Mouse (Mus musculus) kidney, embryonic 16.5 days (tissue): ENCODE measurements around the gene Mical3. TPM values are rescaled to one million over a fixed set of nuclear protein-coding genes. Genes with fewer than 3 reads are reported as not detected.

Source experiments
- ATAC-seq: fragments of 200-750 bp; cut with Nextera tagmentation; 2 replicates; pipeline ENCODE4 v1.8.0; 2017; ENCODE audit warnings: moderate TSS enrichment; ENCODE audit not compliant: low FRiP score, low TSS enrichment
- H3K27ac ChIP-seq: fragments of 300-500 bp; sonication (generic); 2 replicates; pipeline ENCODE4 v1.5.1; 2014; ENCODE audit warnings: low read length
- H3K27me3 ChIP-seq: fragments of 300-500 bp; sonication (generic); 2 replicates; pipeline ENCODE4 v1.6.1; 2014; ENCODE audit warnings: low read length, control low read depth, mixed read lengths; ENCODE audit not compliant: insufficient read depth
- H3K36me3 ChIP-seq: fragments of 300-500 bp; sonication (generic); 2 replicates; pipeline ENCODE4 v1.6.1; 2014; ENCODE audit warnings: low read length, control low read depth, mixed read lengths; ENCODE audit not compliant: insufficient read depth
- H3K4me1 ChIP-seq: fragments of 300-500 bp; sonication (generic); 2 replicates; pipeline ENCODE4 v1.6.1; 2014; ENCODE audit warnings: low read length, control low read depth, mixed read lengths; ENCODE audit not compliant: insufficient read depth
- H3K4me2 ChIP-seq: fragments of 300-500 bp; sonication (generic); replicated peaks from 2 replicates; pipeline ENCODE4 v1.6.1; 2014; ENCODE audit warnings: low read depth, low read length
- H3K4me3 ChIP-seq: fragments of 300-500 bp; sonication (generic); 2 replicates; pipeline ENCODE4 v1.5.1; 2014; ENCODE audit warnings: mild to moderate bottlenecking, low read length
- H3K9ac ChIP-seq: fragments of 300-500 bp; sonication (generic); replicated peaks from 2 replicates; pipeline ENCODE4 v1.6.1; 2014; ENCODE audit warnings: low read length
- H3K9me3 ChIP-seq: fragments of 300-500 bp; sonication (generic); 2 replicates; pipeline ENCODE4 v1.6.1; 2016; ENCODE audit warnings: low read length, control low read depth
- WGBS: fragments of 180-500 bp; shearing (Covaris S2); extraction: QIAGEN DNeasy Blood & Tissue Kit; methylation state at CpG from one replicate; pipeline ENCODE4 v1.1.7; 2014; 5-methylcytosine and 5-hydroxymethylcytosine counted together
- polyA plus RNA-seq: library from polyadenylated mRNA; unstranded; fragments of >200 nt; fragmentation: Nextera tagmentation; extraction: Ambion mirVana; gene quantifications from 2 replicates; pipeline ENCODE4 v1.2.1, GENCODE M21; 2015

The Mical3 gene
- polyA plus RNA-seq, 1 experiment from 2014 or later: 10.9 TPM

- Histone ChIP-seq H3K36me3 (no peaks in the 10 kb centered on the region), H3K4me2 (no peak overlapping the region), H3K4me1 (no peaks in the 10 kb centered on the region), H3K9ac (no peak overlapping the region), H3K9me3 (no peaks in the 10 kb centered on the region; the same call in 1 of the 2 replicates), H3K4me3 (no peak overlapping the region), H3K27ac (no peak overlapping the region), H3K27me3 (no peaks in the 10 kb centered on the region)
- no peak for ATAC-seq
- 52% methylated on average over 15 of the region's 15 CpGs for WGBS
These were observed 12.6 kb downstream of the Mical3 start for GRCm38 (mm10) chr6:121117971-121118755.

- H3K36me3 ChIP-seq: no peaks in the 10 kb centered on the region
- no peak overlapping the region for H3K4me3 ChIP-seq
- peaks cover 4% of the 10 kb centered on the region; the same call in 1 of the 2 replicates for H3K4me1 ChIP-seq
- H3K27me3 ChIP-seq: no peaks in the 10 kb centered on the region
- no peak overlapping the region for H3K9ac ChIP-seq
- no peak for ATAC-seq
- no peak overlapping the region for H3K4me2 ChIP-seq
- H3K9me3 ChIP-seq: no peaks in the 10 kb centered on the region; the same call in 1 of the 2 replicates
- H3K27ac ChIP-seq: no peak overlapping the region
- 67% methylated on average over 4 of the region's 4 CpGs for WGBS
These were observed 13.7 kb downstream of the Mical3 start for GRCm38 (mm10) chr6:121117142-121117541.

- H3K27me3 ChIP-seq: no peaks in the 10 kb centered on the region
- H3K4me3 ChIP-seq: no peak overlapping the region
- H3K27ac ChIP-seq: no peak overlapping the region
- no peak overlapping the region for H3K4me2 ChIP-seq
- no peak for ATAC-seq
- no peaks in the 10 kb centered on the region; the same call in 1 of the 2 replicates for H3K9me3 ChIP-seq
- no peaks in the 10 kb centered on the region for H3K36me3 ChIP-seq
- H3K4me1 ChIP-seq: peaks cover 4% of the 10 kb centered on the region; the same call in 1 of the 2 replicates
- no peak overlapping the region for H3K9ac ChIP-seq
- 29% methylated on average over 10 of the region's 10 CpGs for WGBS
These were observed 14.4 kb downstream of the Mical3 start for GRCm38 (mm10) chr6:121116434-121116833.

- ATAC-seq: no peak
- no peaks in the 10 kb centered on the region for H3K36me3 ChIP-seq
- H3K9ac ChIP-seq: no peak overlapping the region
- no peak overlapping the region for H3K4me3 ChIP-seq
- no peak overlapping the region; the same call in 1 of the 2 replicates for H3K27ac ChIP-seq
- WGBS: 58% methylated on average over 10 of the region's 10 CpGs
- H3K4me2 ChIP-seq: no peak overlapping the region
- H3K4me1 ChIP-seq: peaks cover 23% of the 10 kb centered on the region
- H3K27me3 ChIP-seq: no peaks in the 10 kb centered on the region
- no peaks in the 10 kb centered on the region for H3K9me3 ChIP-seq
These were observed 19.2 kb downstream of the Mical3 start for GRCm38 (mm10) chr6:121111448-121112055.

- peak overlapping the region; percentile 91 for H3K4me2 ChIP-seq
- H3K4me1 ChIP-seq: peaks cover 26% of the 10 kb centered on the region
- H3K4me3 ChIP-seq: peak overlapping the region; percentile 90
- H3K9me3 ChIP-seq: no peaks in the 10 kb centered on the region
- WGBS: under 1% methylated on average over 37 of the region's 42 CpGs
- H3K9ac ChIP-seq: peak overlapping the region; percentile 91
- peak overlapping the region; percentile 87 for H3K27ac ChIP-seq
- no peaks in the 10 kb centered on the region for H3K36me3 ChIP-seq
- no peaks in the 10 kb centered on the region for H3K27me3 ChIP-seq
- peak; percentile 98 for ATAC-seq
These were observed 20.7 kb downstream of the Mical3 start for GRCm38 (mm10) chr6:121109998-121110603.

GRCm38 (mm10) chr6:121109181-121109981, 21.4 kb downstream of the Mical3 start:
- peak; percentile 27 for ATAC-seq
- H3K9me3 ChIP-seq: no peaks in the 10 kb centered on the region
- H3K9ac ChIP-seq: peak overlapping the region; percentile 91
- no peaks in the 10 kb centered on the region for H3K27me3 ChIP-seq
- H3K4me2 ChIP-seq: peak overlapping the region; percentile 91
- peak overlapping the region; percentile 87 for H3K27ac ChIP-seq
- no peaks in the 10 kb centered on the region for H3K36me3 ChIP-seq
- peaks cover 26% of the 10 kb centered on the region for H3K4me1 ChIP-seq
- under 1% methylated on average over 51 of the region's 52 CpGs for whole genome bisulfite sequencing
- peak overlapping the region; percentile 90 for H3K4me3 ChIP-seq

GRCm38 (mm10) chr6:121108075-121108474, 22.7 kb downstream of the Mical3 start:
- Histone ChIP-seq H3K27me3 (no peaks in the 10 kb centered on the region), H3K27ac (no peak overlapping the region), H3K4me1 (peaks cover 26% of the 10 kb centered on the region), H3K9ac (no peak overlapping the region), H3K4me2 (0 out of 2 replicates have a peak overlapping the region, but pooled peaks have one; percentile 91), H3K4me3 (no peak overlapping the region), H3K9me3 (no peaks in the 10 kb centered on the region), H3K36me3 (no peaks in the 10 kb centered on the region)
- no peak for ATAC-seq
- 68% methylated on average over 1 of the region's 1 CpGs for WGBS

- no peaks in the 10 kb centered on the region for H3K9me3 ChIP-seq
- no peak overlapping the region for H3K9ac ChIP-seq
- H3K36me3 ChIP-seq: no peaks in the 10 kb centered on the region
- H3K4me2 ChIP-seq: no peak overlapping the region
- no peak overlapping the region for H3K27ac ChIP-seq
- WGBS: 75% methylated on average over 16 of the region's 16 CpGs
- ATAC-seq: no peak
- H3K4me3 ChIP-seq: no peak overlapping the region
- peaks cover 22% of the 10 kb centered on the region for H3K4me1 ChIP-seq
- H3K27me3 ChIP-seq: no peaks in the 10 kb centered on the region
These were observed 23.9 kb downstream of the Mical3 start for GRCm38 (mm10) chr6:121106711-121107405.

- H3K36me3 ChIP-seq: no peaks in the 10 kb centered on the region
- H3K4me3 ChIP-seq: no peak overlapping the region
- H3K4me1 ChIP-seq: peaks cover 24% of the 10 kb centered on the region
- no peak overlapping the region for H3K27ac ChIP-seq
- no peaks in the 10 kb centered on the region for H3K9me3 ChIP-seq
- no peaks in the 10 kb centered on the region for H3K27me3 ChIP-seq
- 50% methylated on average over 4 of the region's 4 CpGs for WGBS
- ATAC-seq: no peak
- H3K4me2 ChIP-seq: no peak overlapping the region
- no peak overlapping the region for H3K9ac ChIP-seq
These were observed 25.1 kb downstream of the Mical3 start for GRCm38 (mm10) chr6:121105726-121106125.
